Mouse (Mus musculus): ENCODE results near the gene Col8a2. TPM values are rescaled to one million over a fixed set of nuclear protein-coding genes. Genes with fewer than 3 reads are reported as not detected.

The Col8a2 gene
- total and polyA plus RNA-seq, 2 experiments from 2014 or later, result 5.9 to 17.7 TPM

GRCm38 (mm10) chr4:126322646-126323045 lies 36.1 kb downstream of the Col8a2 start:
- Histone ChIP-seq H3K9ac (replicated peaks; ENCODE audit: low read length) (no peak overlapping the region), H3K36me3 (ENCODE audit: insufficient read depth, low read length) (peaks cover 8% of the 10 kb centered on the region), H3K27me3 (ENCODE audit: insufficient read depth, low read length) (no peaks in the 10 kb centered on the region), H3K4me1 (ENCODE audit: insufficient read depth, low read length) (peaks cover 13% of the 10 kb centered on the region), H3K9me3 (ENCODE audit: low read length) (no peaks in the 10 kb centered on the region), H3K4me2 (ENCODE audit: low read depth, low read length) (no peak overlapping the region), H3K27ac (no peak overlapping the region), H3K4me3 (ENCODE audit: low read length) (no peak overlapping the region)
- ATAC-seq (no peak), DNase-seq (ENCODE audit: low spot score) (no peak)
- no peak for TF ChIP-seq CTCF (IDR thresholded peaks at IDR 0.05; ENCODE audit: low read depth)
- WGBS, result 94% methylated on average over 13 of the region's 13 CpGs

- Histone ChIP-seq H3K4me1 (ENCODE audit: insufficient read depth, low read length) (peaks cover 13% of the 10 kb centered on the region), H3K9me3 (ENCODE audit: low read length) (no peaks in the 10 kb centered on the region), H3K4me2 (ENCODE audit: low read depth, low read length) (peak overlapping the region; percentile 36), H3K27ac (peak overlapping the region; percentile 3; the same call in 1 of the 2 replicates), H3K36me3 (ENCODE audit: insufficient read depth, low read length) (no peaks in the 10 kb centered on the region), H3K4me3 (ENCODE audit: low read length) (no peak overlapping the region), H3K9ac (replicated peaks; ENCODE audit: low read length) (no peak overlapping the region), H3K27me3 (ENCODE audit: insufficient read depth, low read length) (no peaks in the 10 kb centered on the region)
- DNase-seq (ENCODE audit: low spot score) (peak; percentile 41), ATAC-seq (no peak)
- no peak for TF ChIP-seq CTCF (IDR thresholded peaks at IDR 0.05; ENCODE audit: low read depth)
- 16% methylated on average over 13 of the region's 13 CpGs for WGBS
These were observed 38.3 kb downstream of the Col8a2 start for GRCm38 (mm10) chr4:126324861-126325260.

DNA sequence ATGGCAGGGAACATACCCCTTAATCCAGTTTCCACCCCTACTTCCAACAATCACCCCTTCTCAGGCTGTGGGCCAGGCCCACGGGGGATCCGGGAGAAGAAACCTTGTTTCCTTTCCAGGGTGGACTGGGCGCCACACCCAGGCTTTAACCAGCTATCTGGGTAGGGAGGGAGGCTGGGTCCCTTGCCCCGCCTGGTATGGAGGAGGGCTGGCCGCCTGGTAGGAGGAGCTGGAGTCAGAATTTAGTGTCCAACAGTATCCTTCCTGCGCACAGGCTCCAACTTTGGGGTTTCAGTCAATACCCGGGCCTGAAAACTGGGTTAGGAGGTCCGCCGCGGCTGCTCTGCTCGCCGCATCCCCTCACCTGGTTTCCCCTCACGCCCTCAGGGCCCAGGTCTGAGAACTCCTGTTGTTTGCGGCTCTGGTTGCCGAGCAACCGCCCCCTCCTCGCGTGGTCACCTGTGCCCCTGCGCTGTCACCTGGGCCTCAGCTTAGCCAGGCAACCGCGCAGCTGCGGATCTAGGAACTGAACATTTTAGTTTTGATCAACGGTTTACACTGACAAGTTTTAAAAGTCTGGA lies 38.8 kb downstream of the Col8a2 start, which contains the start of gene Tekt2:
Tekt2 (minus strand) TSS at position 408 of the 581 bp plus-strand sequence.
- Histone ChIP-seq H3K27me3 (ENCODE audit: insufficient read depth, low read length) (no peaks in the 10 kb centered on the region), H3K9ac (replicated peaks; ENCODE audit: low read length) (no peak within 1 kb of the TSS), H3K9me3 (ENCODE audit: low read length) (no peaks in the 10 kb centered on the region), H3K36me3 (ENCODE audit: insufficient read depth, low read length) (no peaks in the 10 kb centered on the region), H3K4me3 (ENCODE audit: low read length) (no peak within 1 kb of the TSS), H3K27ac (peak within 1 kb of the TSS; percentile 37; the same call in 1 of the 2 replicates), H3K4me1 (ENCODE audit: insufficient read depth, low read length) (peaks cover 8% of the 10 kb centered on the region), H3K4me2 (ENCODE audit: low read depth, low read length) (peak within 1 kb of the TSS; percentile 36)
- no peak for TF ChIP-seq CTCF (IDR thresholded peaks at IDR 0.05; ENCODE audit: low read depth)
- ATAC-seq, result no peak
- WGBS, result 14% methylated on average over 23 of the region's 23 CpGs
- peak; percentile 42 for DNase-seq (ENCODE audit: low spot score)

GRCm38 (mm10) chr4:126326036-126326435 lies 39.4 kb downstream of the Col8a2 start:
- Histone ChIP-seq H3K4me2 (ENCODE audit: low read depth, low read length) (no peak overlapping the region), H3K4me3 (ENCODE audit: low read length) (no peak overlapping the region), H3K9ac (replicated peaks; ENCODE audit: low read length) (no peak overlapping the region), H3K36me3 (ENCODE audit: insufficient read depth, low read length) (no peaks in the 10 kb centered on the region), H3K9me3 (ENCODE audit: low read length) (no peaks in the 10 kb centered on the region), H3K27ac (no peak overlapping the region), H3K4me1 (ENCODE audit: insufficient read depth, low read length) (peaks cover 6% of the 10 kb centered on the region), H3K27me3 (ENCODE audit: insufficient read depth, low read length) (no peaks in the 10 kb centered on the region)
- DNase-seq (ENCODE audit: low spot score) (no peak), ATAC-seq (no peak)
- 30% methylated on average over 6 of the region's 6 CpGs for WGBS
- TF ChIP-seq CTCF (IDR thresholded peaks at IDR 0.05; ENCODE audit: low read depth), result peak; percentile 28; the same call in 1 of the 2 replicates

GRCm38 (mm10) chr4:126330295-126330694 lies 43.7 kb downstream of the Col8a2 start:
- ATAC-seq (no peak), DNase-seq (ENCODE audit: low spot score) (no peak)
- 95% methylated on average over 4 of the region's 4 CpGs for WGBS
- Histone ChIP-seq H3K4me1 (ENCODE audit: insufficient read depth, low read length) (peaks cover 2% of the 10 kb centered on the region; the same call in 1 of the 2 replicates), H3K36me3 (ENCODE audit: insufficient read depth, low read length) (no peaks in the 10 kb centered on the region), H3K27me3 (ENCODE audit: insufficient read depth, low read length) (no peaks in the 10 kb centered on the region), H3K9me3 (ENCODE audit: low read length) (no peaks in the 10 kb centered on the region), H3K9ac (replicated peaks; ENCODE audit: low read length) (no peak overlapping the region), H3K4me3 (ENCODE audit: low read length) (no peak overlapping the region), H3K4me2 (ENCODE audit: low read depth, low read length) (no peak overlapping the region), H3K27ac (no peak overlapping the region)
- no peak for TF ChIP-seq CTCF (IDR thresholded peaks at IDR 0.05; ENCODE audit: low read depth)

GRCm38 (mm10) chr4:126331751-126332150 lies 45.2 kb downstream of the Col8a2 start:
- Histone ChIP-seq H3K27me3 (ENCODE audit: insufficient read depth, low read length) (no peaks in the 10 kb centered on the region), H3K4me2 (ENCODE audit: low read depth, low read length) (no peak overlapping the region), H3K36me3 (ENCODE audit: insufficient read depth, low read length) (0 out of 2 replicates have a peak, but pooled peaks cover 3% of the 10 kb centered on the region), H3K4me1 (ENCODE audit: insufficient read depth, low read length) (no peaks in the 10 kb centered on the region), H3K4me3 (ENCODE audit: low read length) (no peak overlapping the region), H3K27ac (no peak overlapping the region), H3K9me3 (ENCODE audit: low read length) (no peaks in the 10 kb centered on the region), H3K9ac (replicated peaks; ENCODE audit: low read length) (no peak overlapping the region)
- DNase-seq (ENCODE audit: low spot score) (no peak), ATAC-seq (no peak)
- TF ChIP-seq CTCF (IDR thresholded peaks at IDR 0.05; ENCODE audit: low read depth), result no peak
- WGBS, result 68% methylated on average over 1 of the region's 1 CpGs

- TF ChIP-seq CTCF (IDR thresholded peaks at IDR 0.05; ENCODE audit: low read depth), result peak; percentile 52
These were observed 45.8 kb downstream of the Col8a2 start for GRCm38 (mm10) chr4:126332358-126332757.

More at GRCm38 (mm10) chr4:126332358-126332757, 45.8 kb downstream of the Col8a2 start:
- Histone ChIP-seq H3K9me3 (ENCODE audit: low read length) (no peaks in the 10 kb centered on the region), H3K36me3 (ENCODE audit: insufficient read depth, low read length) (0 out of 2 replicates have a peak, but pooled peaks cover 3% of the 10 kb centered on the region), H3K9ac (replicated peaks; ENCODE audit: low read length) (no peak overlapping the region), H3K4me3 (ENCODE audit: low read length) (no peak overlapping the region), H3K27me3 (ENCODE audit: insufficient read depth, low read length) (no peaks in the 10 kb centered on the region), H3K4me2 (ENCODE audit: low read depth, low read length) (no peak overlapping the region), H3K4me1 (ENCODE audit: insufficient read depth, low read length) (no peaks in the 10 kb centered on the region), H3K27ac (no peak overlapping the region)
- DNase-seq (ENCODE audit: low spot score), result no peak
- ATAC-seq, result no peak
- 52% methylated on average over 3 of the region's 3 CpGs for WGBS

All from hindbrain, postnatal 0 days (tissue).